In the genomic region with DNA sequence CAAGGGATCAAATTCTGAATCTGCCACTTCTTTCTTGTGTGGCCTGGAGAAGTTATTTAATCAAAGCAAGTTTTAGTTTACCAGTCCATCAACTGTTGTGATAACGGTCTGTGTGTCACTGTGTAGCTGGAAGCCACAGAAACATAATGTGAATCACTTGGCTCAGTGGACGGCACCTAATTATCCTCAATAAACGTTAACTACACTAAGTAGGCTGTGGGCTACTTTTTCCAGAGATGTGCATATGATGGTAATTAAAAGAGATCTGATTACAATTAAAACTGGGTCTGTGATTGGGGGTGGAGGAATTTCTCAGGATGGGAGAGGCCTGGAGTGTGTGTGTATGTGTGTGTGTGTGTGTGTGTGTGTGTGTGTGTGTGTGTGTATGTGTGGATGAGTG, we compare ENCODE assay signal across 15 mouse cellular contexts.
"Had no signal": no experiment of that assay in that cellular context is flagged by ENCODE, and none has a peak within 500 bp of the region (broad histone marks: within the 10 kb centered on the region; RNA-seq: fewer than 3 reads in every experiment).

No protein-coding gene starts in this region.

- H3K4me2 ChIP-seq: liver, embryonic 13.5 days; liver, embryonic 15.5 days; lung, embryonic 15.5 days; midbrain, embryonic 12.5 days; neural tube, embryonic 12.5 days had no signal

- H3K9me3 ChIP-seq: liver, embryonic 13.5 days; liver, embryonic 15.5 days; lung, embryonic 15.5 days; midbrain, embryonic 12.5 days; neural tube, embryonic 12.5 days had no signal

- H3K27ac ChIP-seq: liver, embryonic 13.5 days; liver, embryonic 15.5 days; lung, embryonic 15.5 days; macrophage; midbrain, embryonic 12.5 days; neural tube, embryonic 12.5 days had no signal

- H3K4me3 ChIP-seq: liver, embryonic 13.5 days; liver, embryonic 15.5 days; lung, embryonic 15.5 days; megakaryocyte, embryonic 14.5 days; midbrain, embryonic 12.5 days; neural tube, embryonic 12.5 days had no signal

- H3K9ac ChIP-seq: liver, embryonic 13.5 days; liver, embryonic 15.5 days; liver, postnatal 0 days; lung, embryonic 15.5 days; midbrain, embryonic 12.5 days; neural tube, embryonic 12.5 days had no signal

- ATAC-seq: liver, postnatal 0 days had no signal

- H3K27me3 ChIP-seq: liver, embryonic 13.5 days; liver, embryonic 15.5 days; lung, embryonic 15.5 days; megakaryocyte, embryonic 14.5 days; midbrain, embryonic 12.5 days; neural tube, embryonic 12.5 days had no signal

- H3K36me3 ChIP-seq: liver, embryonic 13.5 days; liver, embryonic 15.5 days; lung, embryonic 15.5 days; midbrain, embryonic 12.5 days; neural tube, embryonic 12.5 days had no signal

- H3K4me1 ChIP-seq: liver, embryonic 13.5 days; liver, embryonic 15.5 days; lung, embryonic 15.5 days; midbrain, embryonic 12.5 days; neural tube, embryonic 12.5 days had no signal

- DNase-seq: liver, embryonic 13.5 days; liver, postnatal 0 days; lung, adult 2 months; lung, postnatal 14 days; lung, postnatal 36 days; midbrain, embryonic 14.5 days; right cerebral cortex, postnatal 14 days; thymus, adult 18-20 months; thymus, postnatal 36 days had no signal
